Mouse (Mus musculus): ENCODE measurements around the gene Tsc22d2. TPM values are rescaled to one million over a fixed set of nuclear protein-coding genes. Genes with fewer than 3 reads are reported as not detected.
"Not testable (repeated sequence)": the region's sequence is repeated elsewhere in the genome, so short reads cannot be mapped to it uniquely, and the experiment has no call there.

Gene Tsc22d2
- total RNA-seq, 2 experiments from 2014 or later = 41.0 to 43.1 TPM

DNA sequence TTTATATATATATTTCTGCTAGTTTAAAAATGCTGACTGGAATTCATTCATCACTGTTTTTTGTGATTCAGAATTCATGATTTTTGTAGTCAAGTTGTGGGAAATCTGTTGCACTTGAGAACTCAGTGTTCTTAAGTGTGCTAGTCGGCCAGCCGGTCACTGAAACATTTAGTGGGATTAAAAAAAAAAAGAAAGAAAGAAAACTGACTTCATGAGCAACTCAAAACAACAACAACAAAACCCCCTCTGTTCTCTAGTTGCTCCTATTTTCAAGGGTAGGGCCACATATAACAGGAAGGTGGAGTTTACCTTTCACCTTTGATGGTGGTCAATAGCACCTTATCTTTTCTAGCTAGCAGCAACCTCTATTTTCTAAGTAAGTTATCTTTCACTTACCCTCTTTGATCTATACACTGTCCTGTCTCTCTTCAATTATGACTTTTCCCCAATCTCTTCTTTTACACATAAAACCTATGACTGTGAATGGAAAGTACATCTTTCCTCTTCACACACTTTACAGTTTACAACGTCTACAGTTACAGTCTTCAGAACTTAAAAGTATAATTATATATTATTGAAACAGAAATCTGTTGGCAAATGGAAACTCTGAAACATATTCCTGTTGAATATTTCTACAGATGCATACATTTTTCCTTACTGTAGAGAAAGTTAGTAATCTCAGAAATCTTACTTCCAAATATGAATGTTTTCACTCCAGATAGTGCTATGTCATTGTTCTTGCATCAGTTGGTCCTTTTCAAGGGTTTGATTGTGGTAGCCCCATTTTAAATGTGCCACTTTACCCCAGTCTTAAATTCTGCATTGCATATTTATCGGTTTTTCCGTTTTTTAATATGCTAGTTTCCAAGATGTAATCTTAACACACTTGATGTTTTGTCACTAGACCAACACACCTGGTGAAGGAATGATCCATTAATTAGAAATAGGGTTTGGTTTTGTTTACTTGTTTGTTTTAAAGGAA is 4.5 kb downstream of the Tsc22d2 start:
- no peak for DNase-seq (ENCODE audit: low spot score in 2 of 2)

DNA sequence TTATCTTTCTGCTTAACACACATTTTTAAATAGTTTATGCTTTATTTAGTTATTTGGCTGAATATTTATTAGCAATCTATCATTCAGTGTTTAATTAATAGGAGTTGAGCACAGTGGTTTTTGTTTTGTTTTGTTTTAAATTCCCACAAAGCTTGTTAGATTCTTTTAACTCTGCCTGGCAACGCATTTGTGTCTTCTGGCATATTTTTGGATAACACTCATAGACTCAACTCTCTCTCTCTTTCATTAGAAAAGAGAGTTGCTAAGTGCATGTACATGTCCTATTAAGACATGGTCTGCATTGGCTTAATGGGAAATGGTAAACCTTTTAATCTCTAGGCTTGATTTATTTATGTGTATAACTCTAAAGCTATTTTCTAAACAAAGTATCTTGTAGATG is 14.3 kb downstream of the Tsc22d2 start:
- DNase-seq (ENCODE audit: low spot score in 2 of 2) = no peak

DNA sequence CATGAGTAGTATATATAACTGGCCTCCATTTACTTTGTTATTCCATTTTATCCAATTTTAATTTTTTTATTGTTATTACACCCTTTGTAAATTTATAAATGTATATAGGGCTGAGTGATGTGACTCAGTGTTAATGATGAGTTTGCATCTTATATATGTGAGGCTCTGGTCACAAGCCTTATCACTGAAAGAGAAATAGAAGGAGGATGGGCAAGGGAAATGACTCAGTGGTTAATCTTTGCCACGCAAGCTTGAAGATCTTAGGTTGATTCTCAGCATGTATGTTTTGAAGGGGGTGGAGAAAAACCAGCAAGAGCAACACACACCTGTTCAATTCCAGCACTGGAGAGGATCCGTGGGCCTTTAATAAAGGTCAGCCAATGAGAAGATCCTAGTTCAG is 19.9 kb downstream of the Tsc22d2 start:
- no peak for DNase-seq (ENCODE audit: low spot score in 2 of 2)

DNA sequence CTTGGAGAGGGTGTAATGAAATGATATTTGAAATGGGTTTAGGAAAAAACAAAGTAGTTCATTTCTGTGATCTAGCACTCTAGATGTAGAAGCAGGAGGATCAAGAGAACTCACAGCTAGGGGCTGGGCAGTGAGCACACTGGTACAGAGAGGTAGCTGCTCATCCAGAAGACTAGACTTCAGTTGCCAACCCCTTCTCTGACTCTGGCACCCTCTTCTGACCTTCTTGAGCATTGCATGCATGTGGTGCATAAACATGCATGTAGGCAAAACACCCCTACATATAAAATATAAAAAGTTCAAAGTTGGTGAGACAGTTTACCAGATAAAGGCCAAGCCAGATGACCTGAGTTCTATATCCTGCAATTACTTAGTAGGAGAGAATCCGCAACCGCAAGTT is 33.7 kb downstream of the Tsc22d2 start:
- no peak for DNase-seq (ENCODE audit: low spot score in 2 of 2)

DNA sequence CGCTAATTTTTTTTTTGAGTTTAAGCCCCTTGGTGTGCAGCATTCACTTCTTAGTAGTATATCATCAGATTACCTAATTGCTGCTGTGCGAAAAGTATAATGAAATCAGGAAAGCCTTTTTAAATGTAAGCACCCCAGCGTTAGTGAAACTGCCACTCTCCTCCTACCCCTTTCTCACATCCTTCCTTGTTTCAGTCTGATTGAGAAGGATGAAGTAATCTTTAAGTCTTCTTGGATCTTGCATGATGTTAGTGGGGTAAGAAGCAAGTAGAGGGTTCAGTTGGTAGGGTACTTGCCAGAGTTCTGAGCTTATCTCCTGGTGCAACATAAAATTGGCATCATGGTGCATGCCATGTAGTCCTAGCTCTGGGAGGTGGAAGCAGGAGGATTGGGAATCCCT is 35.0 kb downstream of the Tsc22d2 start:
- no peak for DNase-seq (ENCODE audit: low spot score in 2 of 2)

DNA sequence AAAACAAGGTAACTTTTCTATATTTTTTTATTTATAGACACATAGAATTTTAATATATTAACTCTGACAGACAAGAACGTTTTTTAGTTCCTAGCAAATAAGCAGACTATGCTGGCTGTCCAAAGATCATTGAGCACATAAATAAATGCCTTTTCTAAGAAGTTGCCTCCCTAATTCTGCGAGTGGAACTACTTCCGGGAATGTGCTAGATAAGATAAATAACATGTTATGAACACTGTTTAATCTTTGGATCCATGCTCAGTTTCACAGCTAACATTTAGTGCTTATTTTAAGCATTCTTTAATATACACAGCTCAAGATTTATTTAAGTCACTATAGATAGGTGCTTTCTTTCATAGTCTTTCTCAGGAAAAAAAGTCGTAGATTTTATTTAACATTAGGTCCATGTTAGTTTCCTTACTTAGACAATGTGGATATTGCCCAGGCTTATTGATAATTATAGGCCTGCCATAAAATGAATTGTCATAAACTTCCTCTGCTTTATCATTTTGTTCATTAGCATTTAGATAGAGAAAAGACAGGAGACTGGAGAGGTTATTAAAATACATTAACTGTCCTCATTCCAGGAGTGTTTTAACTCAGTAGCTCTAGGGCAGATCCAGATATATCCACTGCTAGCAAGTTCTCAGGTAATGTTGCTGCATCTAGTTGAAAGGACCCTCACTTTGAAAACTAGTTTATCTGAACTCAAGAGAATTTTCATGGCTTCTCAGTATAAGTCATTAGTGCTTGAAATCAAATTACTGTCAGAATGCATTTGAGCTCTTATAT is 40.1 kb downstream of the Tsc22d2 start:
- no peak for DNase-seq (ENCODE audit: low spot score in 2 of 2)

DNA sequence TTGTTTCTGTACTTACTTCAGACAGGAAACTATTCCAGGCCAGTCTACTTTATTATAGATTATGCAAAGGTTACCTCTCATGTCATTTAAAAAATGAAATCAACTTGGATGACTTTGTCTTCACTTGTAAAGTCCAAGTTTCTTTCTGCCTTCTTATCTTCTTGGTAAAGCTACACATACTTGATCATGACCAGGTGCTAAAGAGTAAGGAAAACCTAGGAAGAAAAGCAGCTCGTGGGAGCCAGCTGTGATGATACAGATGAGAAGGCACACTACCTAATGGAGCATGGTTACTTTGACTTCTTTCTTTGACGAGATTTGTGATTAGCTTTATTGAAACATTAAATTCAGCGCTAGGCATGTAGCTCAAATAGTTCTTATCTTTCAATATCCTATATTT is 40.7 kb downstream of the Tsc22d2 start:
- DNase-seq (ENCODE audit: low spot score in 2 of 2) = no peak

DNA sequence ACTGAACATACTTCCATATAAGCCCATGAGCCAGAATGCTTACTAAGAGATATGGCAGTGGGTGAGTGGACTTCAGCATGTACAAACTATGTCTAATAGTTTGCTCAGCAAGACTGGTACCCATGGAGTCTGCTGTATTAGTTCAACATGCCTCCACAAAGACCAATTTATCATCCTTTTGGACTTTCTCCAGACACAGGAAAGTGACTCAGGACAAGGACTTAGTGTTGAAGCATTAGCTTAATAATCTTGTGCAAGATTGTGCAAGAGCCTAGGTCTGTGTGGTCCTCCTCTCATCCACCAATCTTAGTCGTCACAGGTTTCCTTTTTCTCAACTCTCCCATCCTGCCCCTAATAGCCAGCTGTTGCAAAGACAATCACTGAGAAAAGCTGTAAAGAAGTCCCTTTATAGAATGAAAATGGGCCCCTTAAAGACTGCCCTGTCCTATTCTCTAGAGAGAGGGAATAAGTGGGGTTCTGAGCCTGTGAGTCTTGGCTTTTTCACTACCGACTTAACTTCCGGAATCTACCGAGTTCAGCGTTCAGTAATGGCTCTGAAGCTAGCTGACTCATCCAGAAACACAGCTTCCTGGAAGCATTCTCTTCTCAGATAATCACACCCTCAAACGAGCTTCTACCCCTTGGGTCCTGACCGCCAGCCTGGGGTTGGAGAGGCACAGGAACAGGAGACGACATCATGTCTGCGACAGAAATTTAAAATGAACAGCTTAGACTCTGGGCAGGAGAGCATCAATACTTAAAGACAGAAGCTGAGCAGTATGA is 55.3 kb downstream of the Tsc22d2 start:
- DNase-seq (ENCODE audit: low spot score in 2 of 2) = no peak

DNA sequence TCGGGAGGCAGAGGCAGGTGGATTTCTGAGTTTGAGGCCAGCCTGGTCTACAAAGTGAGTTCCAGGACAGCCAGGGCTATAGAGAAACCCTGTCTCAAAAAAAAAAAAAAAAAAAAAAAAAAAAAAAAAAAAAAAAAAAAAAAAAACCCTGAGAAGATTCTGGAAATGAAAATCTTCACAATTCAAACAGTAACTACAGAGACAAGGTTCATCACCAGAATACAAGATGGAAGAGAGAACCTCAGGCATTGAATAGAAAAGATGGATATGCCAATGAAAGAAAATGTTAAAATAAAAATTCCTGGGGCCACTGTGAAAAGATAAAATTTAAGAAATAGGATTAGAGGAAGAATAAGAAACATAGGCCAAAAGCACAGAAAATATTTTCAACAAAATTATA is 60.8 kb downstream of the Tsc22d2 start:
- DNase-seq (ENCODE audit: low spot score in 2 of 2) = not testable (repeated sequence)

DNA sequence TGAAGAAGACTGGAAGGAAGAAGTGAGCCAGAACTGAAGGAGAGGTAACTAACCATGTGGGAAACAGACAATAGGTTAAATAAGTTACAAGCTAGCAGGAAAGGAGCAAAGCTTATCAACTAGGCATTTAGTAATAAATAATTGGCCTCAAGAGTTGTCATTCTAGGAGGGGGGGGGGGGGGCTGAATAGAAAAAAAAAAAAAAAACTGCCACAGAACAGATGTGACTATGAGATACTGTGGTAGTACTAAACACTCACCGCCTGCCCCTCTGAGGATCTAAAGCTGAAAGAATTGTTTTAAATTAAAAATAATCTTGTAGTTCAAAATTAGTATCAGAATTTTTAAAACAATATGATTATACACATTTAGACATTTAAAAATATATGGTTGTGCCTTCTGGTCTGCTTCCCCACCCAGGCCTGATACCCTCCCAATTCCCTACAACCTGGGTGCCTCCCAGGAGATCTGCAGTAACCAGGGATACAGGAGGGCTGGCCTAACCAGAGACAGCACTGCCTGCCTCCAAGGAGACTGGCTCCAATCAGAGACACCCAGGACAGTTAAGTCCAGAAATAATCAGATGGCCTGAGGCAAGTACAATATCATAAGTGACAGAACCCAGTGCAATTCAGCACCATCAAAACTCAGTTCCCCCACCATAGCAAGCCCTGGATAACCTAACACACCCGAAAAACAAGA is 64.4 kb downstream of the Tsc22d2 start:
- DNase-seq (ENCODE audit: low spot score in 2 of 2) = no peak

DNA sequence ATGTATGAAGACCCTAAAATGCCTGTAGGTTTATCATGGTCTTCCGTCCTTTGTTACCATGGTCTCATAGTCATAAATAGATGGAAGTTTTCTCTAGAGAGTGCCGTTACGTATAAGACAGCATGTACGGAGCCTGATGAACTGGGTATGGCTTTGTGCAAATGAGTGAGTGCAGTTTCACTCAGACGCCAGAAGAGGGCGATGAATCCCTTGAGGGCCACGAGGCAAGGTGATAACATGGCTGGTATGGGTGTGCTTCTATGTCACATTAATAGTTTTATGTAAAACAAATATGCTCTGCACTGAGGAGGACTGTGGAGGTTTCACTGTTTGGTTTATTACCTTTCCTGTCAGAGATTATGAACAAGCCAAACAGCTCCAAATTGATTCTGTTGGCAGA is 71.4 kb downstream of the Tsc22d2 start:
- no peak for DNase-seq (ENCODE audit: low spot score in 2 of 2)

DNA sequence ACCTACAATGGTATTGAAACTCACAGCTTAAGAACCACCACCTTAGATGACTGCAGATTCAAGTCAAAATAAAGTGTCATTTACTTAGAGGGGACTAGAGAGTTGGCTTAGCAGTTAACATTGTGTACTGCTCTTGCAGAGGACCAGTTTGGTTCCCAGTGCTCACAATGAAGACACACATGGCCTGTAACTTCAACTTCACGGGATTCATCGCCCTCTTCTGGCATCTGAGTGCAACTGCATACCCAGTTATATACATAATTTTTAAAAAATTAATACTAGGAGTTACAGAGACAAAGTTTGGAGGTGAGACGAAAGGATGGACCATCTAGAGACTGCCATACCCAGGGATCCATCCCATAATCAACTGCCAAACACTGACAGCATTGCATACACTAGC is 72.6 kb downstream of the Tsc22d2 start:
- no peak for DNase-seq (ENCODE audit: low spot score in 2 of 2)

DNA sequence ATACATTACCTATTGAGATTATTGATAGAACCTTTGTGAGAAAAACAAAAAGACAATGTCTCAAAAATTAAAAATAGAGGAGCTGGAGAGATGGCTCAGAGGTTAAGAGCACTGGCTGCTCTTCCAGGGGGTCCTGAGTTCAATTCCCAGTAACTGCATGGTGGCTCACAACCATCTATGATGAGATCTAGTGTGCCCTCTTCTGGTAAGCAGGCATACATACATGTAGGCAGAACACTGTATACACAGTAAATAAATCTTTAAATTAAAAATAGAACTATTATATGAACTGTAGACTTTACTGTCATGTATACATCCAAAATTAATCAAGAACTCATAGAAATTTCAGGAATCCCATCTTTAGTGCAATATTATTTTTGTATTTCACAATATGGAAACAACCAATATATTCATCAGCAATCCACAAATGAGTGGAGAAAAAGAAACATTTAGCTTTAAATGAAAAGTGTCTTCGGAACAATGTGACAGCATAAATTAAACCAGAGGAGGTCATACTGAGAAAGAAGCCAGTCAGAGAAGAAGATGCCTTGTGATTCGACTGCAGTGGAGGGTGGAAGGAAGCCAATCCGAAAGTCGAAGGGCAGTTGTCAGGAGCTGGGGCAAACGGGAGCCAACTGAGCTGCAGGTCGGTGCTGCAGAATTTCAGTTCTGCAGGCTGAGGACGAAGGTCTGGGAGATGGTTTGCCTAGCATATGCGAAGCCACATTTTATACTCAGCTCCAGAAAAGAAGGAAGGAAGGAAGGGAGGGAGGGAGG is 73.7 kb downstream of the Tsc22d2 start:
- no peak for DNase-seq (ENCODE audit: low spot score in 2 of 2)

DNA sequence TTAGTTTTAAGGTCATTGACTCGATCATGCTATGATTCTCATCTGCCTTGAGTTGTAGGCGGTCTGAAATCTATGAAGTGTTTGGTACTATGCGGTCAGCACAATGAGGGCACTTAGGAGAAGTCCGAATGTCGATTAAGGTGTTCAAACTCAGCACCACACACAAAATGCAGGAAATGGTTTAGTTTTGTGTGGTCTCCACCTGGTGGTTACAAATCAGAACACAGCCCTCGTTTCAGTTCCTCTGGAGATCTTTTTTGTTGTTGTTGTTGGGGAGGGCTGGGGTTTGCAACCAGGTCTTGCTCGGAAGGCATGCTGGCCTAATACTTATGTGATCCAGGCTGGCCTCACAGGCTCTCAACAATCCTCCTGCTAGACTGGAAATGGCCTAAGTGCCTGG is 76.3 kb downstream of the Tsc22d2 start:
- DNase-seq (ENCODE audit: low spot score in 2 of 2) = peak; percentile 24 to 59

DNA sequence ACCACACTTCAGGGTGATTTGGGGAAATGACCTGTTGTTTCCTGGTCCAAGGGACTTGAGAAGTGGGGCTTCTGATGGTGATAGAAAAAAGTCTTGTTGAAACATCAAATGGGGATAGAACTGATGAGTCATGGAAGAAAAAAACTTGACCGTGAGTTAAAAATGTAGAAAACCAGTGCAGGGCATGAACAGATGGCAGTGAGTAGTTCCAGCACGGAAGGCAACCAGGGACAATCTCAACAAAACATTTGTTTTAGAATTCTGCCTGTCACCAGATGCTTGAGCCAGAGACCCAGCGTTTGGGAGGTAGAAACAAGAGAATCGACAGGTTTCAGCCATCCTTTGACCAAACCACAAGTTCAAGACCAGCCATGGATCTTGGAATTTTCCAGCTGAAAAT is 79.1 kb downstream of the Tsc22d2 start:
- peak; percentile 7 to 71 for DNase-seq (ENCODE audit: low spot score in 2 of 2)

DNA sequence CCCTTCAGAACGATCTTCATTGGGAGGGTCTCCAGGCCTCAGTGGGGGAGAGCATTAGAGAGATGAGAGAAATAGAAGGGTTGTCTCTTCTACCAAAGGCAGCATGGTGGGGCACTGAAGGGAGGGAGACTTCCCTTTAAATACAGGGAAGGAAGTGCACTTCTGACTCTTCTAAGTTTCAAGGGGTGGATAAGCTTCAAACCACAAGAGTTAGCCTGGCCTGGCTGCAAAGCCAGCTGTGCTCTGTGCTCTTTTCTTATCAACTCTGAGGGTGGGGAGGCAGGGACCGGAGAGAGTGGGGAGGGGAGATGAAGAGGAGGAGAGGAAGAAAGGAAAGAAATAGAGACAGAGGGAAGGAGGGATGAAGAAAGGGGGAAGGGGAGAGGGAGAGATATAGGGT is 87.4 kb downstream of the Tsc22d2 start:
- no peak for DNase-seq (ENCODE audit: low spot score in 2 of 2)

DNA sequence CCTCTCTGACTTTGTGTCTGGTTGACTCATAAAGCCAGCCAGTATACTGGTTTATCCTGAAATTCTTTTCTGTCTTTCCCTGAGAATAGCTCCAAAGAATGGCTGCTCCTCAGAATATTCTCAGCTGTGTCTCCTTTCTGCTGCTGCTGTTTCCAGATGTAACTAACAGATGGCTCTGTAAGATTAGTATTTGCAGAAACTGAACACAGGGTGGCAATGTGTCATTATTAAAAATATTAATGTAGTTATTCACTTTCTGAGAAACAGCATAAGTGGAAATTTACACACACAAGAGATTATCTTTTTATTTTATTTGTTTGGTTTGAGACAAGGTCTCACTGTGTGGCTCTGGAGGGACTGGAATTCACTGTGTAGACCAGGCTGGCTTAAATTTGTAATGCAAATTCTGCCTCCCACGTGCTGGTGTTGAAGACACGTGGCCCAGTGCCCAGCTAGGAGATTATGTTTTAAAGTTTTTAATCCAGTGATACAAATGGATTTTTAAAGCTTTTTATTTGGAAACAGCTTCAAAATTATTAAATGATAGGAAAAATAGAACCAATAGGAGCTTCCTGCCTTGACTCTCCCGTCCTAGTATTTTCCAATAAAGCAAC is 89.3 kb downstream of the Tsc22d2 start:
- DNase-seq (ENCODE audit: low spot score in 2 of 2) = no peak

DNA sequence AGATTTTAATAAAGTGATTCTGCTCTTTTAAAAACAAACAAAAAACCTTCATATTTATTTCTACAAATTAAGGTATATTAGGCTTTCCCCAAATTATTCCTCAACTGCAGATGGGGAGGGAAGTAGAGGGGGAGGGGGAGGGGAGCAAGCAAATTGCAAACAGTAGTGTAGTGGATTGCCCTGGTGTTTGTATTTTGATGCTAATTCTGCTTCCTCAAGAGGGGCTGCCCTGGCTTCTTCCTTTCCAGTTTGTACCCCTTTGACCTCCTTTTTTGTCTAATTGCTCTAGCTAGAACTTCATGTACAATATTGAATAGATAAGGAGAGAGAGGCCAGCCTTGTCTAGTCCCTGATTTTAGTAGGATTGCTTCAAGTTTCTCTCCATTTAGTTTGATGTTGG is 90.2 kb downstream of the Tsc22d2 start:
- DNase-seq (ENCODE audit: low spot score in 2 of 2) = no peak

DNA sequence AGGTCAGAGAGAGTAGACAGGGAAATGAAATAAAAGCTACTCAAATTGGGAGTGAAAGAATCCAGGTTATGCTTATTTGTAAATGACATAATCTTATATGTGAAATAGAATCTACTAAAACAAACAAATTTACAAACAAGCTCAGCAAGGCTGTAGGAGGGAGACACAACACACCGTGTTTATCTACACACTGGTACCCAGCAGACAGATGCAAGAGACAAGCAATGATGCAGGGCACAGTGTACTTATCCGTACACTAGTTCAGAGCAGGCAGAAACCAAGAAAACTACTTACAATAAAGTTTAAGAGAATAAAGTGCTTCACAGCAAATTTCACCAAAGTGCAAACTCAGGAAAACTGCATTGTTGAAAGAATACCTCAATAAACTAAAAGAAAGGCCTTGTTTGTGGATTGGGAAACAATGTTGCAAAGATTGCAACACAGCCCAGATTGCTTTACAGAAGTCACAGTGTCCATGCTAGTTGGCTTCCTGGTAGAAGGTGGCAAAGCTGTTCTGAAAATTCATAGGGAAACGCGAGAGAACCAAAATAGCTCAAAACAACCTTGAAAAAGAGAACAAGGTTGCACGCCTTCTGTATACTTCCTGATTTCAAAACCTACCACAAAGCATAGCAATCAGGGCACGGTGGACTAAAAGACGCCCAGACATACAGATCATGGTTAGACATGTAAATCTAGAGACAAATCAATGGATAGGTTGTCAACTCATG is 93.7 kb downstream of the Tsc22d2 start:
- DNase-seq (ENCODE audit: low spot score in 2 of 2) = no peak
